Mouse (Mus musculus): ENCODE measurements around the gene Coro1a.
"Not testable (repeated sequence)": the region's sequence is repeated elsewhere in the genome, so short reads cannot be mapped to it uniquely, and the experiment has no call there.

The Coro1a gene

DNA sequence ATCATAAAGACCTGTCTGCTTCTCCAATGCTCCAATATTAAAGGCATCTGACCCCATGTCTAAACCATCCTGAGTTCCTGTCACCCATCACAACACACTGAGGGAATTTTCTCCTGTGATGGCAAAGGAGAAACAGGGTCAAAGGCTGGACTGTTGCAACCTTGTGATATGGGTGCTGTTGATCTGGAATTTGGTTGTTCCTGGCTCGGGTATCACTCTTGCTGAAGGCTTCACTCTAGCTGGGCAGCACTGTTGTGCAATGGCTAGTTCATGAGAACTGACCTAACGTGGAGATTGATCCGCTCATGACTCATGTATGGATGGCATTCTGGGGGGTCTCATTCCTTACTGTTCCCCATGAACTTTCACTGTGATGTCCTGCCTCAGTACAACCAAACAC, 18.6 kb downstream of the Coro1a start:
- DNase-seq (ENCODE audit: low spot score in 2 of 2) = no peak

GRCm38 (mm10) chr7:126688156-126688555, 19.4 kb downstream of the Coro1a start:
- DNase-seq (ENCODE audit: low spot score in 2 of 2) = not testable (repeated sequence)

GRCm38 (mm10) chr7:126681221-126681620, 26.4 kb downstream of the Coro1a start:
- no peak for DNase-seq (ENCODE audit: low spot score in 2 of 2)

GRCm38 (mm10) chr7:126679683-126680082, 27.9 kb downstream of the Coro1a start:
- DNase-seq (ENCODE audit: low spot score in 2 of 2) = no peak

- DNase-seq (ENCODE audit: low spot score in 2 of 2) = no peak
Observed at GRCm38 (mm10) chr7:126678545-126679341, 28.8 kb downstream of the Coro1a start.

DNA sequence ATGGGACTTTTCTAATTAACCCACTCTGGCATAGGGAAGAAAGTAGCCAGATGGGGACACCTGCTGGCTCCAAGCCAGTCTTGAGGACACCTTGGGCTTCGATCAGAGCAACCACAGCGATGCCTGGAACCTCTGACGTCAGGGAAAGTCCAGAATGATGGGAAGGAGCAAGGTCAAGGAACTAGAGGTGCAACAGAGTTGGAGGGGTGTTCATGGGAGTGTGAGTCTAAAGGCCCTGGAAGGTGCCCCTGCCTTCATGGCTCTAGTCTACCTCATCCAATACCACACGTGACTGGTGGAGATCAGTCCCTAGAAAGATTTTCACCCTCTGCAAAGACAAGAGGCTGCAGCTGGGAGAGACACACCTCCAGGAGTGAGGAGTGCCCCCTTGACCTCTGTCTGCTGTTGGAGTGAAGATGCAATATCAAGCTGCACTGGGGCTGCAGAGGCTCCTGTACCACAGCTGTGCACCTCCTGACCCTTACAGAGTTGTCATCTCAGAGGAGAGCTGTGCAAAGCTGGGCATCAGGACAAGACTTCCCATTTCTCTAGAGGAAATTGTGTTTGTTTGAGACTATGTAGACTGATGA, 30.9 kb downstream of the Coro1a start:
- DNase-seq (ENCODE audit: low spot score in 2 of 2) = no peak

DNA sequence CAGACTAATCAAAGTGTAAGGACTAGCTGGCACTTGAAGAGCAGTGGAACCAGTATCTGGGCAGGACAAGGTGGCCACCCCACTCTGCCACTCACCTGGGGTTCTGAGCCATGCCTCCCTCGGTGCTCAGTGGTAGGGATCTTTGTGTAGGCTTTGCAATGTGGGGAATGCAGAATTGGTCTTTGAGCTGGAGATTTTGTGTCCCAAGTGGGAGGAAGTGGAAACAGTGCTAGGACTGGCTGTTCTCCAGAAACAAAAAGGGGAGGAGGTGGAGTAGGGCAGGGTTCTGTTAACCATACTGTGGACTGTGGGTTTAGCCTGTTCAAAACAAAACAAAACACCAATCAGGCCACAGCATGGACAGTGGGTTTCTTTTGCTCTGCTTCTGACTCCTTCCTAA, 31.4 kb downstream of the Coro1a start, which contains the start of gene Sult1a1:
Gene Sult1a1, minus strand, starts transcription at position 226 of the 400 bp plus-strand sequence.
- peak; percentile 80 to 88 for DNase-seq (ENCODE audit: low spot score in 2 of 2)

- DNase-seq (ENCODE audit: low spot score in 2 of 2) = no peak
Observed at GRCm38 (mm10) chr7:126675104-126675503, 32.5 kb downstream of the Coro1a start.

GRCm38 (mm10) chr7:126672111-126672510, 35.5 kb downstream of the Coro1a start:
- no peak for DNase-seq (ENCODE audit: low spot score in 2 of 2)

GRCm38 (mm10) chr7:126670152-126670551, 37.4 kb downstream of the Coro1a start:
- DNase-seq (ENCODE audit: low spot score in 2 of 2) = no peak

DNA sequence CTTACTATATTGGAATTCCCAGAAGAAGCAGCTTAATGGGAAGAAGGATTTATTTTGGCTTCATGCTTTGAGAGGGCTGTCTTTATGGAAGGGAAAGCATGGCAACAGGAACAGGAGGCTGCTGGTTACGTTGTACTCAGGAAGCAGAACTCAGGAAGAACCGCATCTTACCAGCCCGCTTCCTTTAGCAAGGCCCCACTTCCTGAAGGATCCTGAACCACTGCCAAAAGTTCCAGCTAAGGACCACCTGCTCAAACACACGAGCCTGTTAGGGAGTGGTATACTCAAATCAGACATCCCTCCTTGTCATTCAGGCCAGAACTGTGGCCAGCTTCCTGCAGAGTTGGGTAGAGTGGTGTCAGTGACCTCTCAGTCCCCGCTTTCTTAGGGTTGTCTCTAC, 39.1 kb downstream of the Coro1a start:
- no peak for DNase-seq (ENCODE audit: low spot score in 2 of 2)

DNA sequence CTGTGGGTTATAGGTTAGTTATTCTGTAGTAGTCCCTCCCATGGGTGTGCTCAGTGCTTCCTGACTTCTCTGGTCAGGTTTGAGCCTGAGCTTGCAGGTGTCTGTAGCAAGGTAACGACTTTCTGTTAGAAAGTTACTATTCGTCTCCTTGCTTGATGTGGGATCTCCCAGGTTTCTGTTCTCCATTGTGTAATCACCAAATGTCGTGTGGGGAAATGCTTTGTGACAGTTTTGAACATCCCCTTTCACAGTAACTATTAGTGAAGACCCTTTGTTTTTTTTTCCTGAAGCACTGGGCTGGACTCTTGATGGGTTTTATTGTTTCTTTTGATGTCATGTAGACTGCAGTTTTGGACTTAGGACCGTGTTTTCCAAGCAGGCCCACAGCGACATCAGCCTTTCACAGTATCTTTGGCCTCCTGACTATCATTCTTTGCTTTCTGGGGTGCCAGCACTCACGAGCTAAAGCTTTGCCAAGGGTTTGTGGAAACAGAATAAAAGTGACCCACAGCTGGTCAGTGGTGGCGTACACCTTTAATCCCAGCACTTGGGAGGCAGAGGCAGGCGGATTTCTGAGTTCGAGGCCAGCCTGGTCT, 40.0 kb downstream of the Coro1a start:
- DNase-seq (ENCODE audit: low spot score in 2 of 2) = no peak

- DNase-seq (ENCODE audit: low spot score in 2 of 2) = peak; percentile 28 to 43
Observed at GRCm38 (mm10) chr7:126665269-126665668, 42.3 kb downstream of the Coro1a start.

- DNase-seq (ENCODE audit: low spot score in 2 of 2) = no peak
Observed at GRCm38 (mm10) chr7:126663646-126664045, 43.9 kb downstream of the Coro1a start.

DNA sequence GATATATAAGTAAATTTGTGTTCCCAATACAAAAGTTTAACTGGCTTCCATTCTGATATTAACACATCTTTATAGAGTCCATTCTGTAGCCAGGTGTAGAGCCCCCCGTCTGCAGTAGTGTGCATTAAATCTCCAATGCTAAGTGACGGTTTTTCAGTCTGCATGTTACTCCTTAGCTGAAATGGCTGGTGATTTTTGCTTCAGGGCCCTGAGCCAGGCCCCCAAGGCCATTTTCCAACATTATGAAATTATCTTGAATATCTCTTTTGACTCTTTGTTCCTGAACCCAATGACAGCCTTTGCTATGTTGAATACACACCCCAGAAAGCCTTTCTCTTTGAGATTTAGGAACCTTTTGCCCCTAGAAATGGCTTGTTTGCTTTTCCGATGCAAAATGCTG, 47.8 kb downstream of the Coro1a start:
- DNase-seq (ENCODE audit: low spot score in 2 of 2) = no peak

- DNase-seq (ENCODE audit: low spot score in 2 of 2) = no peak
Observed at GRCm38 (mm10) chr7:126657522-126657921, 50.1 kb downstream of the Coro1a start.

GRCm38 (mm10) chr7:126655695-126656094, 51.9 kb downstream of the Coro1a start:
- DNase-seq (ENCODE audit: low spot score in 2 of 2) = no peak

DNA sequence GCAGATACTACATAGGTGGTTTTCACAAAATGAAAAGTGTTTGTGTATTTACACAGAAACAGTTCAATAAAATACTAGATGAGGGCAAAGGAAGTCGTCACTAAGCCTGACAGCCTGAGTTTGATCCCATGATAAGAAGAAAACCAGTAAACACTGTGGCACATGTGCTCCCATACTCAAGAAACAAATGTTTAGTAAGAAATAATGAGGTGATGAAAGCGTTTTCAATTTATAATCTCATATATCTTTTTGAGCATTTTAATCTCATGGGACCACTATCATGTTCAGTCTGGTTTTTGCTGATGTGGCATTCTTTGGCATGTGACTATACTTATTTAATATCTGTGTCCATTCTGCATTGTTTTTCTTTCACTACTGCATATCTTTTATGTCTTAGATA, 53.6 kb downstream of the Coro1a start:
- DNase-seq (ENCODE audit: low spot score in 2 of 2) = no peak

- DNase-seq (ENCODE audit: low spot score in 2 of 2) = no peak
Observed at GRCm38 (mm10) chr7:126650852-126651251, 56.7 kb downstream of the Coro1a start.

Measured in heart, adult 9 months (tissue).